Mouse (Mus musculus) bone marrow, adult 2 months (tissue): ENCODE measurements around the gene Zfp768.
"Not testable (repeated sequence)": the region's sequence is repeated elsewhere in the genome, so short reads cannot be mapped to it uniquely, and the experiment has no call there.

Experiments used
- CTCF ChIP-seq: fragments of 200-500 bp; IDR thresholded peaks from 2 replicates; pipeline ENCODE4 v1.5.1; 2011; ENCODE audit warnings: low read length, control low read depth; ENCODE audit not compliant: control insufficient read depth, insufficient read depth
- POLR2A ChIP-seq: fragments of 200-500 bp; IDR thresholded peaks from 2 replicates; pipeline ENCODE4 v1.6.1; 2011; ENCODE audit warnings: low read depth, mild to moderate bottlenecking, control low read depth, low read length, borderline replicate concordance; ENCODE audit not compliant: control insufficient read depth

DNA sequence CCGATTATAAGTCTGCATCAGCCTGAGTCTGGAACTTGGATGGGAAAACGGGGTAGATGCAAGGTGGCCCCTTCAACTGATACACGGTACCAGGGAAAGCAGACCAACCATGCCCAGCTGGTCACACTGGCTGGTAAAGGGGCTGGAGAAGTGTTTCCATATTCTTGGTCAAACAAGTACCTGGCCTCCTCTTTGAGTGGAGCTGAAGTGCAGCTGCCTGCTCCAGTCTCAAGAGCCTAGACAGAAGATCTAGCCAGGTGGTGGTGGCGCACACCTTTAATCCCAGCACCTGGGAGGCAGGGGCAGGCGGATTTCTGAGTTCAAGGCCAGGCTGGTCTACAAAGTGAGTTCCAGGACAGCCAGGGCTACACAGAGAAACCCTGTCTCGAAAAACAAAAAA is 3.5 kb downstream of the Zfp768 start:
- not testable (repeated sequence) for TF ChIP-seq CTCF, POLR2A
